Mouse (Mus musculus) hindbrain, embryonic 13.5 days (tissue): ENCODE measurements around the gene Ccdc7a. TPM values are rescaled to one million over a fixed set of nuclear protein-coding genes. Genes with fewer than 3 reads are reported as not detected.
A peak's percentile ranks its signal among the peaks of the same experiment; 100 is the strongest.
"Not testable (repeated sequence)": the region's sequence is repeated elsewhere in the genome, so short reads cannot be mapped to it uniquely, and the experiment has no call there.

ENCODE experiments used
- ATAC-seq: fragments of 200-750 bp; cut with Nextera tagmentation; 2 replicates; pipeline ENCODE4 v1.8.0; 2017; ENCODE audit warnings: moderate TSS enrichment; ENCODE audit not compliant: low FRiP score
- H3K27ac ChIP-seq: fragments of 300-500 bp; sonication (generic); 2 replicates; pipeline ENCODE4 v1.5.1; 2015; ENCODE audit warnings: inconsistent platforms, mild to moderate bottlenecking, moderate library complexity
- H3K27me3 ChIP-seq: fragments of 300-500 bp; sonication (generic); 2 replicates; pipeline ENCODE4 v1.6.1; 2015; ENCODE audit warnings: mild to moderate bottlenecking, inconsistent platforms
- H3K36me3 ChIP-seq: fragments of 300-500 bp; sonication (generic); 2 replicates; pipeline ENCODE4 v1.6.1; 2015; ENCODE audit warnings: mild to moderate bottlenecking, inconsistent platforms
- H3K4me1 ChIP-seq: fragments of 300-500 bp; sonication (generic); replicated peaks from 2 replicates; pipeline ENCODE4 v1.6.1; 2015; ENCODE audit warnings: inconsistent platforms
- H3K4me2 ChIP-seq: fragments of 300-500 bp; sonication (generic); 2 replicates; pipeline ENCODE4 v1.6.1; 2015; ENCODE audit warnings: inconsistent platforms, mild to moderate bottlenecking, moderate library complexity
- H3K4me3 ChIP-seq: fragments of 300-500 bp; sonication (generic); 2 replicates; pipeline ENCODE4 v1.5.1; 2015; ENCODE audit warnings: mild to moderate bottlenecking, inconsistent platforms
- H3K9ac ChIP-seq: fragments of 300-500 bp; sonication (generic); 2 replicates; pipeline ENCODE4 v1.6.1; 2015; ENCODE audit warnings: mild to moderate bottlenecking, inconsistent platforms
- H3K9me3 ChIP-seq: fragments of 300-500 bp; sonication (generic); 2 replicates; pipeline ENCODE4 v1.6.1; 2016; ENCODE audit warnings: inconsistent platforms
- WGBS: fragments of 180-500 bp; shearing (Covaris S2); methylation state at CpG from one replicate; pipeline ENCODE4 v1.1.7; 2015; 5-methylcytosine and 5-hydroxymethylcytosine counted together
- polyA plus RNA-seq: library from polyadenylated mRNA; unstranded; fragments of >200 nt; fragmentation: Nextera tagmentation; extraction: Ambion mirVana; gene quantifications from 2 replicates; pipeline ENCODE4 v1.2.1, GENCODE M21; 2015

Ccdc7a gene
- polyA plus RNA-seq = 0.19 TPM in 1 of 2 replicates, not detected in the other

GRCm38 (mm10) chr8:129065417-129065816 lies at the start of gene Ccdc7a:
Ccdc7a (minus strand) TSS chr8:129065517.
- not testable (repeated sequence) for H3K4me3 ChIP-seq, H3K4me2 ChIP-seq, H3K27ac ChIP-seq, H3K4me1 ChIP-seq, H3K9ac ChIP-seq, H3K27me3 ChIP-seq, ATAC-seq, H3K9me3 ChIP-seq, H3K36me3 ChIP-seq
- 86% methylated on average over 2 of the region's 11 CpGs for WGBS

GRCm38 (mm10) chr8:129066834-129067233 lies 1.5 kb upstream of the Ccdc7a start, which contains the start of gene Ccdc7b:
Ccdc7b (plus strand) TSS chr8:129067134.
- H3K4me3 ChIP-seq, H3K4me2 ChIP-seq, H3K27ac ChIP-seq, H3K4me1 ChIP-seq, ATAC-seq, H3K36me3 ChIP-seq, H3K27me3 ChIP-seq, H3K9me3 ChIP-seq, H3K9ac ChIP-seq: not testable (repeated sequence)
- WGBS = 83% methylated on average over 1 of the region's 10 CpGs

DNA sequence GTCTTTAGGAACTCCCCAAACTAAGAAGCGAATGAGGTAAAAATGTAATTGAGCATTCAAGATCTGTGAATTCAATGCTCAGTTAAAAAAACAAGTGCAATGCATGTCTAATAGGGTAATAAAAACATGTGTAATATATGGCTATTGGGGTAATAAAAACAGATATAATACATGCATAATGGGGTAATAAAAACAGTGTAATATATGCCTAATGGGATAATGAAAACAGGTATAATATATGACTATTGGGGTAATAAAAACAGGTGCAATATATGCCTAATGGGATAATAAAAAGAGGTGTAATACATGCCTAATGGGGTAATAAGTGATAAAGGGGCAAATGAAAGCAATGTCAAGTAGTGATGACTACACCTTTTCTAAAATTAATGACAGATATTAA lies 73.9 kb downstream of the Ccdc7a start:
- H3K27me3 ChIP-seq = no peaks in the 10 kb centered on the region
- H3K9ac ChIP-seq = no peak overlapping the region
- no peaks in the 10 kb centered on the region for H3K9me3 ChIP-seq
- no peak for ATAC-seq
- H3K36me3 ChIP-seq = no peaks in the 10 kb centered on the region
- H3K4me1 ChIP-seq = no peaks in the 10 kb centered on the region
- H3K4me2 ChIP-seq = no peak overlapping the region
- no peak overlapping the region for H3K4me3 ChIP-seq
- H3K27ac ChIP-seq = no peak overlapping the region
- WGBS = 95% methylated on average over 1 of the region's 1 CpGs

GRCm38 (mm10) chr8:128948941-128949340 lies 116.4 kb downstream of the Ccdc7a start:
- not testable (repeated sequence) for H3K27me3 ChIP-seq, H3K36me3 ChIP-seq, H3K4me3 ChIP-seq, H3K27ac ChIP-seq, ATAC-seq, H3K9ac ChIP-seq, H3K9me3 ChIP-seq, H3K4me1 ChIP-seq, H3K4me2 ChIP-seq
- whole genome bisulfite sequencing = 89% methylated on average over 11 of the region's 11 CpGs

DNA sequence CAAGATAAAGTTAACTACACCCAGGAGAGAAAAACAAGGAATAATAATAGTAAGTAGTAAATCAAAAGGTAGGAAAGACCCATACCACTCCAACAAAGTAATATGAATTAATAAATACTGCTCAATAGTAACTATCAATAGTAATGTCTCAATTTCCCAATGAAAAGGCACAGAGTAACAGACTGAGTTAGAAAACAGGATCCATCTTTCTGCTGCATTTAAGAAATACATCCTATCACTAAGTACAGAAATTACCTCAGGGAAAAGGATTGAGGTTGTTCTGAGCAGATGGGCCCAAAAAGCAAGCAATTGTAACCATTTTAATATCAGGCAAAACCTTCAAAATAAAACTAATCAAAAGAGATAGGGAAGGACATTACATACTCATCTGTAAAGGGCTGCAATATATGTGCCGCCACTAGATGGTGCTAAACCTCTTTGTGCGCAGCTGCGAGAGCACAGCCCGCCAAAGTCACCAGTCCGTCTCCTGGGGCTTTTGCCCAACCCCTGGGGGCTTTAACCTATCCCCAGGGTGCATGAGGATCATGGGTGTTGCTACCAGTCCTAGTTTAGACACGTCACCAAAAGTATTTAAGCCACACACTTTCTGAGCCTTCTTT lies 124.2 kb downstream of the Ccdc7a start:
- not testable (repeated sequence) for H3K4me2 ChIP-seq, H3K4me3 ChIP-seq, H3K4me1 ChIP-seq, H3K36me3 ChIP-seq, H3K9ac ChIP-seq, H3K27me3 ChIP-seq, H3K27ac ChIP-seq, H3K9me3 ChIP-seq
- 0 out of 2 replicates have a peak, but pooled peaks have one; percentile 28 for ATAC-seq
- 2% methylated on average over 6 of the region's 6 CpGs for WGBS

DNA sequence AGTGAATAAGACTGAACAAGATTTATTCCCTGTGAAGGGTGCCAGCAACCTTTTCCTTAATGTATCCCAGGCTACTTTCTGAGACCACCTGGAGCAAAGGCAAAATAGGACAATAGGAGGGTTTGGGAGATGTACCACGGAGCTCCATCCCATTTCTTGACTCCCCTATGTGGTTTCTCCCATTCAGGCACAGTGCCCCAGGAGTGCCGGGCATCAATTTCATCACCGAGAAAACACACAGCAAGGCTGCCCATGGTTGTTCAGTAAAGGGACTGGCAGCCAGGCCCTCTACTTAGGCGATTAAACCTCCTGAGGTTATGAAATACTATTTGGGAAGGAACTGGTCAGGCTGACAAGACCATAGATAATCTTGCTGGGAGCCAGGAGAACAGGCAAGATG lies 131.9 kb downstream of the Ccdc7a start:
- 68% methylated on average over 4 of the region's 4 CpGs for WGBS
- Histone ChIP-seq H3K36me3 (no peaks in the 10 kb centered on the region), H3K4me2 (no peak overlapping the region), H3K27ac (no peak overlapping the region), H3K9ac (no peak overlapping the region), H3K27me3 (no peaks in the 10 kb centered on the region), H3K9me3 (no peaks in the 10 kb centered on the region), H3K4me1 (no peaks in the 10 kb centered on the region), H3K4me3 (no peak overlapping the region)
- ATAC-seq = no peak

DNA sequence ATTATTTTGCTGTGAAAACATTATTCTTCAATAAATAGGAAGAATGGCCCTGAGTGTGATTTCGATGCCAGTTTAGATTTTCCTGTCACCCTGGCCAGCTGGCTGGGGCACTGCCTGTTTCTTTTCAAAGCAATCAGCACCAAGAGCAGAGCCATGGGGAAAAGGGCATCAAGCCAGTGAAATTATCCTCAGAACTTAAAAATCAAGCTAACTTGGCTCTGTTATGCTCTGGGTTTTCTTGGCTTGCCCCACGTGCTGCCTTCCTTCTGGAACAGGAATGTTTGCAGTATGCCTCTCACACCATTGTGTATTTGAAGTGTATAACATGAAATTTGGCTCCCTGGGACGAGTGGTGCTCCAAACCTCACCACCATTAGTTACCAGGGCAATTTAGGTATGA lies 182.6 kb downstream of the Ccdc7a start:
- Histone ChIP-seq H3K36me3 (no peaks in the 10 kb centered on the region), H3K9ac (no peak overlapping the region), H3K27ac (no peak overlapping the region), H3K9me3 (no peaks in the 10 kb centered on the region), H3K4me1 (no peaks in the 10 kb centered on the region), H3K4me2 (no peak overlapping the region), H3K27me3 (no peaks in the 10 kb centered on the region), H3K4me3 (no peak overlapping the region)
- ATAC-seq = no peak
- WGBS = 63% methylated on average over 3 of the region's 3 CpGs

GRCm38 (mm10) chr8:128843749-128844148 lies 221.6 kb downstream of the Ccdc7a start:
- H3K4me2 ChIP-seq = no peak overlapping the region
- H3K27ac ChIP-seq = no peak overlapping the region
- WGBS = 67% methylated on average over 5 of the region's 5 CpGs

GRCm38 (mm10) chr8:128812521-128812920 lies 252.8 kb downstream of the Ccdc7a start:
- H3K4me3 ChIP-seq = no peak overlapping the region
- no peaks in the 10 kb centered on the region for H3K4me1 ChIP-seq
- no peaks in the 10 kb centered on the region for H3K27me3 ChIP-seq
- H3K9me3 ChIP-seq = no peaks in the 10 kb centered on the region
- no peak overlapping the region for H3K9ac ChIP-seq
- H3K36me3 ChIP-seq = no peaks in the 10 kb centered on the region
- 88% methylated on average over 4 of the region's 4 CpGs for WGBS
- no peak overlapping the region for H3K27ac ChIP-seq
- H3K4me2 ChIP-seq = no peak overlapping the region
- no peak for ATAC-seq

More at GRCm38 (mm10) chr8:128843749-128844148, 221.6 kb downstream of the Ccdc7a start:
- no peak for ATAC-seq
- no peaks in the 10 kb centered on the region for H3K9me3 ChIP-seq
- no peak overlapping the region for H3K4me3 ChIP-seq
- no peaks in the 10 kb centered on the region for H3K36me3 ChIP-seq
- H3K9ac ChIP-seq = no peak overlapping the region
- H3K4me1 ChIP-seq = no peaks in the 10 kb centered on the region
- no peaks in the 10 kb centered on the region for H3K27me3 ChIP-seq

DNA sequence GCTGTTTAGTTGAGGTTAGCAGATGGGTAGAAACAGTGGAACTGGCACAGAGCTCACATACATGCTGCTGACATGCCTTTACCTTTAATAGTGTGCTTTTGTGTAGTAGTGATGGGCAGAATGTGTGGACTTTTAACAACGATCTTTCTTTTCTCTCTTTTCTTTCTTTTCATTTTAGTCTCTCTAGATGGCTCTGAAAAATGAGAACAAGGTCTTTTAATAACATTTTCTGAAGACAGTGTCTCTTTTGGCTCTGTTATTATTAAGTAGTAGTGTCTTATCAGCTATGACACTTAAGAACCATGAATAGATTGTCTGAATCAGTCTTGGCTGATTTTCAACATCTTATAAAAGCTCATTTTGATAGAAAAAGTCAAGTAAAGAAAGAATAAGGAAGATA lies 266.7 kb downstream of the Ccdc7a start, which contains the start of gene Gm3952:
Gm3952 (minus strand) TSS at position 101 of the 400 bp plus-strand sequence.
- H3K9ac ChIP-seq = no peak within 1 kb of the TSS
- H3K36me3 ChIP-seq = no peaks in the 10 kb centered on the region
- WGBS = 85% methylated on average over 1 of the region's 1 CpGs
- no peaks in the 10 kb centered on the region for H3K4me1 ChIP-seq
- H3K27ac ChIP-seq = no peak within 1 kb of the TSS
- no peak within 1 kb of the TSS for H3K4me2 ChIP-seq
- H3K9me3 ChIP-seq = no peaks in the 10 kb centered on the region
- no peaks in the 10 kb centered on the region for H3K27me3 ChIP-seq
- no peak for ATAC-seq
- no peak within 1 kb of the TSS for H3K4me3 ChIP-seq

GRCm38 (mm10) chr8:128735692-128736091 lies 329.6 kb downstream of the Ccdc7a start:
- peaks cover 55% of the 10 kb centered on the region for H3K36me3 ChIP-seq
- H3K9ac ChIP-seq = no peak overlapping the region
- over 99% methylated on average over 3 of the region's 3 CpGs for WGBS
- no peaks in the 10 kb centered on the region for H3K27me3 ChIP-seq
- no peak overlapping the region for H3K4me2 ChIP-seq
- no peak overlapping the region for H3K27ac ChIP-seq
- no peak for ATAC-seq
- H3K4me1 ChIP-seq = peaks cover 14% of the 10 kb centered on the region
- H3K9me3 ChIP-seq = no peaks in the 10 kb centered on the region
- H3K4me3 ChIP-seq = no peak overlapping the region

DNA sequence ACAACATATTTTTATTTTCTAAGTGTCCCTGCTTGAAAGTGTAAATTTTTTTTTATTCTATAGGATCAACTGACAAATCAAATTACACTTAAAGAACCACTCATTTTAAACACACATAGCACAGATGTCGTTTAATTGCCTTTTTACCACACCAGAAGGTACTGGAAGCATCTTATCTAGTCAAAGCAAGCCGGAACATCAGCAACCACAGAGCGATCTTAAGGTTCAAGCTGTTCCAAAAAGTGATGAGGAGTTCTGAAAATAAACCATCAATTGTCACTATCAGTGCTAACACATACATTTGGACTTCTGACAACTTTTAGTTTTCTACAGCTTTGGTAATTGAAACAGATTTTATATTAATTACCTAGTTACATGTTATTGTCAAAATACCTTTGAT lies 331.2 kb downstream of the Ccdc7a start:
- H3K9ac ChIP-seq = no peak overlapping the region
- H3K27me3 ChIP-seq = no peaks in the 10 kb centered on the region
- peaks cover 14% of the 10 kb centered on the region for H3K4me1 ChIP-seq
- no peak overlapping the region for H3K4me2 ChIP-seq
- H3K27ac ChIP-seq = no peak overlapping the region
- no peak overlapping the region for H3K4me3 ChIP-seq
- no peak for ATAC-seq
- no peaks in the 10 kb centered on the region for H3K9me3 ChIP-seq
- peaks cover 56% of the 10 kb centered on the region for H3K36me3 ChIP-seq
- whole genome bisulfite sequencing = 93% methylated on average over 3 of the region's 3 CpGs

DNA sequence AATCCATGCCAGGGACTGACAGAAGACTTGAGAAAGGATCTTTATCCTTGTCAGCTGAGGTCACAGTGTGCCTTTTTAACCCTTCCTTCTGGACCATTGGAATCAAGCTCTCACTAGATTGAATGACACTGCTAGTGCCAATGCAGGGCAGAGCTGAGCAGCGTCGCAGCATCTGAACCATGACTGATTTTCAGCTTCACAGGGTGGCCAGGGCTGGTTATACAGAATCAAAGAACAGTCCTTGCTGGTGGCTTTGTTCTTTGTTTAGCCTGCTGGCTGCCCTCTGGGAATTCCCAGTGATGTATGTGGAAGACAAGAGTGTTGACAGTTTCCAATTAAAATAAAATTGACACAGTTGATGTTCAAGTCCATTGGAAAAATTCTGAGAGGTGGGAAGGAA lies 333.1 kb downstream of the Ccdc7a start:
- H3K9me3 ChIP-seq = no peaks in the 10 kb centered on the region
- peaks cover 14% of the 10 kb centered on the region for H3K4me1 ChIP-seq
- H3K27ac ChIP-seq = peak overlapping the region; percentile 71
- H3K27me3 ChIP-seq = no peaks in the 10 kb centered on the region
- no peak overlapping the region for H3K4me3 ChIP-seq
- no peak overlapping the region for H3K4me2 ChIP-seq
- peak; percentile 75 for ATAC-seq
- no peak overlapping the region for H3K9ac ChIP-seq
- peaks cover 52% of the 10 kb centered on the region for H3K36me3 ChIP-seq
- 11% methylated on average over 2 of the region's 2 CpGs for WGBS
